Mouse (Mus musculus) bone marrow macrophage, adult 2 months (primary cell): ENCODE measurements around the gene Foxred2.

Experiments used
- CTCF ChIP-seq: IDR thresholded peaks from 2 replicates; pipeline ENCODE4 v1.5.1; 2012; ENCODE audit warnings: low read depth, mild to moderate bottlenecking, low read length, moderate library complexity
- POLR2A ChIP-seq: IDR thresholded peaks from 2 replicates; pipeline ENCODE4 v1.6.1; 2012; ENCODE audit warnings: mild to moderate bottlenecking, low read depth, low read length, borderline replicate concordance

GRCm38 (mm10) chr15:77906545-77906944 is 50.0 kb downstream of the Foxred2 start:
- TF ChIP-seq CTCF (no peak), POLR2A (no peak)
